Mouse (Mus musculus): ENCODE results near the gene Zfand6. TPM values are rescaled to one million over a fixed set of nuclear protein-coding genes. Genes with fewer than 3 reads are reported as not detected.

The Zfand6 gene
- 133 TPM for polyA plus RNA-seq (2015; fragmentation: Illumina TruSeq; extraction: RNeasy Lipid Tissue Mini Kit (QIAGEN cat#74804); ENCODE audit: low read depth, low replicate concordance)

GRCm38 (mm10) chr7:84689251-84690100 lies at the start of gene Zfand6:
Gene Zfand6, minus strand, starts transcription at chr7:84689959.

GRCm38 (mm10) chr7:84606293-84606749 lies 83.4 kb downstream of the Zfand6 start, which contains the start of gene Fah:
Gene Fah, minus strand, starts transcription at chr7:84606722.

Other genes starting within 250 kb of the Zfand6 start
- 12.5 TPM for gene Gm2115, start 161.0 kb downstream of the Zfand6 start, polyA plus RNA-seq (2015; fragmentation: Illumina TruSeq; extraction: RNeasy Lipid Tissue Mini Kit (QIAGEN cat#74804); ENCODE audit: low read depth, low replicate concordance)
- gene Fah, start 83.2 kb downstream of the Zfand6 start, polyA plus RNA-seq (2015; fragmentation: Illumina TruSeq; extraction: RNeasy Lipid Tissue Mini Kit (QIAGEN cat#74804); ENCODE audit: low read depth, low replicate concordance): 31.0 TPM
- gene Olfr291, start 163.6 kb upstream of the Zfand6 start, polyA plus RNA-seq (2015; fragmentation: Illumina TruSeq; extraction: RNeasy Lipid Tissue Mini Kit (QIAGEN cat#74804); ENCODE audit: low read depth, low replicate concordance): not detected

All from brain, adult 10 weeks (tissue).